Mouse (Mus musculus) lung, adult 2 months (tissue): ENCODE measurements around the gene Dnah14.

Experiments used
- CTCF ChIP-seq: fragments of 200-500 bp; IDR thresholded peaks from 2 replicates; pipeline ENCODE4 v1.5.1; 2011; ENCODE audit warnings: mild to moderate bottlenecking, low read length, control low read depth; ENCODE audit not compliant: insufficient read depth
- POLR2A ChIP-seq: fragments of 200-500 bp; IDR thresholded peaks from 2 replicates; pipeline ENCODE4 v1.6.1; 2011; ENCODE audit warnings: low read depth, mild to moderate bottlenecking, control low read depth, low read length, borderline replicate concordance; ENCODE audit errors: extremely low read depth

DNA sequence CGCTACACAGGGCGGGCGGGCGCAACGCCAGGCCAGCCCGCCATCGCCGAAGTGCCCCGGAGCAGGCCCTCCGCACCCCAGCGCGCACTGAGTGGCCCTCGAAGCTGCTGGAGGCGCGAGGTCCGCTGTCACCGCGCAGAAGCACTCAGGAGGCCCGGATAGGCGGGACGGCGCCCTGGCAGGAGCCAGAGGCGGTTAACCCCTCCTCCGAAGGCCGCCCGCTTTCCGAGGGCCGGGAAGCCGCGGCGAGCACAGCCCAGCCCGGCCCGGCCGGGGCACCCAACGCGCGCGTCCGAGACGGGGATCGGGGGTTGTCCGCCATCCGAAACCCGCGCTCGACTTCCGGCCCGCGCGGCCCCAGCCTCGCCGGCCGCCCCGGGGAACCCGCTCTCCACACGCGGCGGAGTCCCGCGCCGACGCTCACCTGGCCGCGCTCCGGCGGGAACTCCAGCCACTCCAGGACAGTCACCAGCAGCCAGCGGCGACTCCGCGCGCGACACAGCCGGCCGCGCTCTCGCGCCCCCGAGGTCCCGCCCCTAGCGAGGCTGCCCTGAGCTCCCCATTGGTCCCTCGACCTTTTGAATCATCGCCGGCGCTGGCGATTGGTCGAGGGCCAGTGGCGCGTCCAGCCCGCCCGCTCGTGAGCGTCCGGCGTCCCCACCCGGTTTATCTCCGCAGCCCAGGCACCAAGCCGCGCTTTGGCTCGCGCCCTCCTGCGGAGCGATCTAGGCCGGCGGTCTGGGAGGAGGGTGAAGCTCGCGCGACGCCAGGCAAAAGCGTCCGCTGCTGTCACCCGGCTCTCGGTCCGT, 265.7 kb downstream of the Dnah14 start:
- TF ChIP-seq CTCF (no peak), POLR2A (peak; percentile 81)
